Mouse (Mus musculus) skeletal muscle tissue, postnatal 0 days (tissue): ENCODE measurements around the gene BC005537. TPM values are rescaled to one million over a fixed set of nuclear protein-coding genes. Genes with fewer than 3 reads are reported as not detected.

Experiments
- polyA plus RNA-seq: library from polyadenylated mRNA; unstranded; fragments of >200 nt; fragmentation: Nextera tagmentation; extraction: Ambion mirVana; gene quantifications from 2 replicates; pipeline ENCODE4 v1.2.1, GENCODE M21; 2015

The BC005537 gene
- 9.7 and 10.4 TPM in 2 replicates for polyA plus RNA-seq

DNA sequence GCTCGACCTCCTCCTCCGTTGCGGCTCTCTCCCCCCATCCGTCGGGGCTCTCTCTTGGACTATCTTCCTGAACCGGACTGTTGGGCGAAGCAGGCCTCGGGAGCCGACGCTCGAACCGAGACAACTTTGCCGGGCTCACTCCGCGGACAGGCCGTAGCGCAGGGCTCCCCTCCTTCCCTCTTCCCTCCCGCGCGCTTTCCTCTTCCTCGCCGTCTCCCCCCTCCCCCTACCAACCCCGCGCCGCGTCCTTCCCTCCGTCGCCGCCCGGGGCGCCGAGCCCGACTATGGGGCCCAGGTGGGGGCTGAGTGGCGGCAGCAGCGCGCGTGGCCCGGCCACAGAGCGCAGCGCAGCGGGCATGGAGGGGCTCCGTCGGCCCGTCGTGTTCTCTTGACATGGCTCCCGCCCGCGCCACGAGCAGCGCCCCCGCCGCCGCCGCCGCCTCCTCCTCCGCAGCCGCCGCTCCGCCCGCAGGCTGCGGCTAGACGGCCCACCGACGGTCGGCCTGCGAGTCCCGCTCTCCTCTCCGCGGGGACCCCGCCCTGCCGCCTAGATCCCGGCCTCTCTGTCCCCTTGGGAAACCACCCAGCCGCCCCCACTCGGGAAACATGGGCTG, at the start of gene BC005537:
BC005537 (plus strand) TSS at position 350 of the 614 bp plus-strand sequence.

GRCm38 (mm10) chr13:24761403-24762227, 39.8 kb upstream of the BC005537 start, which contains the start of gene Gmnn:
Gmnn (minus strand) TSS chr13:24761923.

DNA sequence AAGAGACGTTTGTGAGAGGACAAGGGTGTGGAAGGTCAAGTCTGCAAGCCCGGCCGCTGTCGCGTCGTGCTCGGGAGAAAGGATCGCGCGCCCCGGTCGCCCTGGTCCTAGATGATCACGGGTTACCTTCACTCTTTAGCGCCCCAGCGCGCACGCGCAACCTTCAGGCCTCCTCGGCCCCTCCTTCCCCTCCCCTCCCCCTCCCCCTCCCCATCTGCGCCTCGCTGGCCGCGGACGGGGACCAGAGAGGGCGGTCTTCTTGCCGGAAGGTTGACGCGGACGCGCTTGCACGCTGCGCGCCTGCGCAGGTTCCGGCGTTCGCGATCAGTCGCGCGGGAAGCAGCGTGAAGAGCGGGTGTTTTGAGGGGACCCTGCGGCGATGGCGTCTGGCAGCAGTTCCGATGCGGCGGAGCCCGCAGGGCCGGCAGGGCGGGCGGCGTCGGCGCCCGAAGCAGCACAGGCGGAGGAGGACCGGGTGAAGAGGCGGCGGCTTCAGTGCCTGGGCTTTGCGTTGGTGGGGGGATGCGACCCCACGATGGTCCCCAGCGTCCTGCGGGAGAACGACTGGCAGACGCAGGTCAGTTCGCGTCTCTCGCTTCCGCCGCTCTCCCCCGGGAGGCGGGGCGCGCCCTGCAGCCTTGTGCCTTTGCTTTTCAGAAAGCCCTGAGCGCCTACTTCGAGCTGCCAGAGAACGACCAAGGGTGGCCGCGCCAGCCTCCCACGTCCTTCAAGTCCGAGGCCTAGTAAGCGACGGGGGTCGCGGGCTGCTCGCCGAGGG, 30.1 kb downstream of the BC005537 start, which contains the start of the genes Acot13 and Tdp2:
Acot13 (minus strand) TSS at position 188 of the 778 bp plus-strand sequence.
Tdp2 (plus strand) TSS at position 327 of the 778 bp plus-strand sequence.

DNA sequence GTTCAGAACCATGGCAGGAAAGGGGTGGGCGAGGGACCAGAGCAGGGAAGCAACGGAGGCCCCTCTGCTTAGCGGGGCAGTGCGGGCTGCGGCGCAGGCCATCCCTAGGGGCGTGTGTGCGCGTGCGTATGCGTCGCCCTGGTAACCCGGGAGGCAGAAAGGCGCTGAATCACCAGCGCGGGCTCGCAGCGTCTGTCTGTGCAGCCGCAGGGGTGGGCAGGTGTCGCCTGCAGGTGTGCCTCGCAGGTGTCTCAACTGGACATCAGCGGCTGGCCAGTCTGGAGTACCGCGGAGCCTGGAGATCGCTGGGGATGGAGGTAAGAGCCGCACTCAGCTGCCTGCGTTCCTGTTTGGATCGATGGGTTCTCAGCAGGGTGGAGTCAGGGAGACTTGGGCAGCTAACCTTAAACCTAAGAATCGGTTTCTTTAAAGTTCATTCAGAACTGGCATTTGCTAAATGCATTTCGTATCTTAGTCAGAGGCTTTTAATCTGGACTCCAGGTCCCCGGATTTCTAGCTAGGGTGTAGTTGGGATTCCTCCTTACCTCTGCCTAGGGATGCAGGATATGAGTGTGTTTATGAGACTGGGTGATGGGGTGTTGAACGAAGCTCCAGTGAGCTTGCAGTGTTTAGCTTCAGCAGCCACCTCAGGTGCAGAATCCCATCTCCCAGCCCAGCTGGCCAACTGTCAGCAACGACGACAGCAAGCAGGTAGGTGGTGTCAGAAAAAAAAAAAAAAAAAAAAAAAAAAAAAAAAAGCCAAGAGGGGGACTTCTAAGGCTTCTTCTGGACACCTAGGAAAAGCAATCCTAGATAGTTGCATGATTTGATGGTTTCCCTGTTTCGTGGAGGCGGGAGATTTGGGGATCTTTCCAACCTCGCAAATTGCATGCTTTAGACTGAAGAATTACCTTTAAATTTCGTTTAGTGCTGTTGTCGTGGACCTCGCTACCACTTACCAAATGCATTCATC, 43.8 kb downstream of the BC005537 start, which contains the start of gene D130043K22Rik:
D130043K22Rik (plus strand) TSS at position 153 of the 973 bp plus-strand sequence.

Other genes with a start within 250 kb of the BC005537 start
- 6.5 and 7.1 TPM in 2 replicates for gene Ripor2, start 219.5 kb upstream of the BC005537 start, polyA plus RNA-seq
- not detected in 2 replicates for gene Armh2, start 60.4 kb upstream of the BC005537 start, polyA plus RNA-seq
- 14.3 and 17.9 TPM in 2 replicates for gene Gmnn, start 39.7 kb upstream of the BC005537 start, polyA plus RNA-seq
- 161 and 181 TPM in 2 replicates for gene Acot13, start 29.9 kb downstream of the BC005537 start, polyA plus RNA-seq
- 15.2 and 17.2 TPM in 2 replicates for gene Tdp2, start 30.0 kb downstream of the BC005537 start, polyA plus RNA-seq
- gene D130043K22Rik, start 43.5 kb downstream of the BC005537 start, polyA plus RNA-seq = not detected in 2 replicates
- 1.9 and 2.1 TPM in 2 replicates for gene Aldh5a1, start 136.0 kb downstream of the BC005537 start, polyA plus RNA-seq
- gene Gpld1, start 141.5 kb downstream of the BC005537 start, polyA plus RNA-seq = 0.13 and 0.82 TPM in 2 replicates
- 8.9 and 11.6 TPM in 2 replicates for gene Mrs2, start 218.7 kb downstream of the BC005537 start, polyA plus RNA-seq